Mouse (Mus musculus): ENCODE measurements around the gene Smok2a. TPM values are rescaled to one million over a fixed set of nuclear protein-coding genes. Genes with fewer than 3 reads are reported as not detected.
"Not testable (repeated sequence)": the region's sequence is repeated elsewhere in the genome, so short reads cannot be mapped to it uniquely, and the experiment has no call there.

Smok2a gene
- total RNA-seq, 2 experiments from 2014 or later: not detected

DNA sequence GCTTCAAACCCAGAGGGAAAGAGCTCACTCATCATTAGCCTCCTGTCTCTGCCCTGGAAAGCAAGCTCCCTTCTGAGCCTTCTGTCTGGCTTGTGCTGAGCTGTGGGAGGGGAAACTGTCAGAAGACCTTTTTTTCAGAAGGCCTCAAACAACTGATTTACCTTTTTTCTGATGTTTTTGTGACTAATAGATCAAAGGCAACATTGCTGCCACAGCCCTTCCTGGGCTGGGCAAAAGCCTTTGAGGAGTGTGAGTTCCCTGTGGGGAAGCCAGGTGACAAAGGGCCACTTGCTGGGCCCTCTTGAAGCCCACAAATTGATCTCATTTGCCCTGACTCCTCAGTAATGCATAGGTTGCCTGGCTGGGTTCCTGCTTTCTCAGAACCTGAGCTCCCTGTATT, 12.5 kb upstream of the Smok2a start:
- ATAC-seq (replicated peaks; ENCODE audit: low FRiP score, low TSS enrichment, poor library complexity, severe bottlenecking): not testable (repeated sequence)

DNA sequence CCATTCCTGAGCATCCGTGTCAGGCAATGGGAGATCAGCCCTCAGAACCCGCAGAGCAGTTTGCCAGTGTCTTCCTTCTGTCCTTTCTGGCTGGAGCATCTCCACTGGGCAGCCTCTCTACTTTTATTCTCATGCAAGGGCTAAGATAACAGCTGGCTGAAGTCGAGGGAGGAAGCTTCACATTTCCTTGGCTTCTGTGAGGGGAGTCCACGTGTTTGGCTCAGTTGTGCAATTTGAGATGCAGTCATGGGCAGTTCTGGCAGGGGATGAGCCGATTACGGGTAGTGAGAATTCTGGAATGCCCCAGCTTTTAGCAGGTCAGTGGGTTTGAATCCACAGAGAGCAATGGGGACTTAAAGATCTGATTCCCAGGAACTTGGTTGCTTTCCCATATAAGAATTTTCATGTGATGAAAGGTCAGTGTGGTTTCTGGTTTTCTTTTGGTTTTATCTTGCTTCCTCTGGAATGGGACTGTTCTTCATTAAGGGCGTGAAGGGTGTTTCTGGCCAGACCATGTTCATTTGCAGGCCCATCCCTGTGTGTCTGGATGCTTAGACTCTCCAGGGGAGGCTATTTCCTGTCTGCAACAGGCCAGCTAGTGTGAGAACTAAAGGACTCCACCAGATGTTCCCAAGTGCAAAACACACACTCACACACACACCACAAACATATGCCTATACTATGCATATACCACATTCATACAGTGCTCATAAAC, 8.7 kb upstream of the Smok2a start:
- no peak for ATAC-seq (replicated peaks; ENCODE audit: low FRiP score, low TSS enrichment, poor library complexity, severe bottlenecking)

DNA sequence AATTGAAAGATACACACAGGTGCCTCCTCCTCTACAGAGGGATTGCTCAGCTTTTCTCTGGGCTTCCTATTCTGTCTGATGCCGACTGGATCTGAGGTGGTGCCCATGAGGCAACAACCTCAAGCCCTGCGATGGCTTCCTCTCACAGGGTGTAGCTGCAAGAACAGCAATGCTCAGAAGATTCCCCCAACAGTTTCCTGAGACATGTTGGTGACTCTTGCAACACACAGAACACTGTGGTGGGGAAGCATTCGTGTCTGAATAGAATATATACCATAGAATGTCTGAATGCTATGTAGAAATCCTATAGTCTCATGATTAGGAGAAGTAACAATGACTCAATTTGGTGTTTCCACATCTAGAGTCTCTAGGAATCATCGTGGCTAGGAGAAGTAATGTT, 6.8 kb upstream of the Smok2a start:
- no peak for ATAC-seq (replicated peaks; ENCODE audit: low FRiP score, low TSS enrichment, poor library complexity, severe bottlenecking)

DNA sequence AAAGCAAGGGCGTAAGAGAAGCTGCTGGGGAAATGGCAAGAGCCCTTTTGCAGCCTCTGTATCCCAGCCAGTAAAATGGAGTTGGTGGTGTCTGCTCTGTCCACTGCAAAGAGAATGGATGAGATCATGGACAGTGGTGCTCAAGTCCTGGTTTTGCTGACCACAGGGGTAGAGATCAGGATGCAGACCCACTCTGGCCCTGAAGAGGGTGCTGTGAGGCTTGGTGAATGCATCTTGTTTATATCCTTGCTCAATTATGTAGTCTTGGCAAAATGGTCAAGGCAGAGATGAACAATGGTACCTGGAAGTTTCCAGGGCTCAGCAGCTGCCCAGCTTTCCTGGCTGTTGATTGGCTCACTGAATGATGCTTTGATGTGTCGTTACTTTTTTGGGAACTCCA, 5.4 kb upstream of the Smok2a start:
- no peak for ATAC-seq (replicated peaks; ENCODE audit: low FRiP score, low TSS enrichment, poor library complexity, severe bottlenecking)

DNA sequence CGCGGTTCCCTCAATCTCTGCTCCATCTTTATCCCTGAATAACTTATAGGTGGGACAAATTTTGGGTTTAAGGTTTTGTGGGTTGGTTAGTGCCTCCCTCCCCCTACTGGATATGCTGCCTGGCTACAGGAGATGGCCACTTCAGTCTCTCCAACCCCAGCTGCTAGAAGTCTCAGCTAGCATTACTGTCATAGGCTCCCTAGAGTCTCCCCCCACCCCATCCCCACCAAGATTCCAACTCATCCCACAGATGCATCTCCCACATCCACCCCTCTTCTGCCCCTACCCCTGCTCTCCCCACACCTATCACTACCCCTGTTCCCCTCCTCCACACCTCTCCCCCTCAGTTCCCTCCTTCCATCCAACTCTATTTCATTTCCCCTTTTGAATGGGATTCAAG, 933 bp downstream of the Smok2a start:
- ATAC-seq (replicated peaks; ENCODE audit: low FRiP score, low TSS enrichment, poor library complexity, severe bottlenecking): not testable (repeated sequence)

DNA sequence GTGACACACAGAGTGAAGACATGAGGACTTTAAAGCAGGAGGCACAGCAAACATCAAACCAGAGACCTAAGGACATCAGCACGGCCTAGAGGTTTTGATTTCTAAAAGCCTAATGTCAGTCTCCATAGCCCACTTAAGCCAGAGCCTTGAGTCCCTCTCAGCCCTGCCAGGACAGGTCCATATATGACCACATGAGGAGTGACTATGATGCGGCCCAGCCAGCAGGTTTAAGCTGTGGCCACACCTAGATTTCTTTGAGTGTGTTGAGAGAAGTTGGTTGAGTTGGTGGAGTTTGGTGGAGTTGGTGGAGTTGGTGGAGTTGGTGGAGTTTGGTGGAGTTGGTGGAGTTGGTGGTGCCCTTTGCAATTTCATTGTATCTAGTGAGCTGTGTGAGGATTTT, 9.0 kb downstream of the Smok2a start, which contains the start of gene Smok2b:
Gene Smok2b (plus strand): TSS at position 301 of the 400 bp plus-strand sequence.
- ATAC-seq (replicated peaks; ENCODE audit: low FRiP score, low TSS enrichment, poor library complexity, severe bottlenecking): not testable (repeated sequence)

DNA sequence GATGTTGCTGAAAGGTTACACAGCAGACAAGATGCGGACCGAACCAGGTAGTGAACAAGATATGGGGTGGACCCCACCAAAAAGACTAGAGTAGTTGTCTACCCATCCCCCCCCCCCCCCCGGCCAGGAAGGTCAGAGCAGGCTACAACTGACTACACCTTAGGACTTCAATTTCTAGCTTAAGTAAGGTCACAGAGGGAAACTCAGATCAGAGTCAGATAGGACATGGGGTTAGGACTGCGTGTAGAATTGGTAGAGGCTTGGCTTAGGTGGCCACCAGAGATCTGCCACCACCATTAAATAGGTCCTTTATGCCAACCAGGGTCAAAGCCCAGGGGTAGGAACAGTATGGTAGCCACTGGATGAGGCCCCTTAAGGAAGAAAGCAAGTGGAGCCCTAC, 18.5 kb downstream of the Smok2a start:
- not testable (repeated sequence) for ATAC-seq (replicated peaks; ENCODE audit: low FRiP score, low TSS enrichment, poor library complexity, severe bottlenecking)

DNA sequence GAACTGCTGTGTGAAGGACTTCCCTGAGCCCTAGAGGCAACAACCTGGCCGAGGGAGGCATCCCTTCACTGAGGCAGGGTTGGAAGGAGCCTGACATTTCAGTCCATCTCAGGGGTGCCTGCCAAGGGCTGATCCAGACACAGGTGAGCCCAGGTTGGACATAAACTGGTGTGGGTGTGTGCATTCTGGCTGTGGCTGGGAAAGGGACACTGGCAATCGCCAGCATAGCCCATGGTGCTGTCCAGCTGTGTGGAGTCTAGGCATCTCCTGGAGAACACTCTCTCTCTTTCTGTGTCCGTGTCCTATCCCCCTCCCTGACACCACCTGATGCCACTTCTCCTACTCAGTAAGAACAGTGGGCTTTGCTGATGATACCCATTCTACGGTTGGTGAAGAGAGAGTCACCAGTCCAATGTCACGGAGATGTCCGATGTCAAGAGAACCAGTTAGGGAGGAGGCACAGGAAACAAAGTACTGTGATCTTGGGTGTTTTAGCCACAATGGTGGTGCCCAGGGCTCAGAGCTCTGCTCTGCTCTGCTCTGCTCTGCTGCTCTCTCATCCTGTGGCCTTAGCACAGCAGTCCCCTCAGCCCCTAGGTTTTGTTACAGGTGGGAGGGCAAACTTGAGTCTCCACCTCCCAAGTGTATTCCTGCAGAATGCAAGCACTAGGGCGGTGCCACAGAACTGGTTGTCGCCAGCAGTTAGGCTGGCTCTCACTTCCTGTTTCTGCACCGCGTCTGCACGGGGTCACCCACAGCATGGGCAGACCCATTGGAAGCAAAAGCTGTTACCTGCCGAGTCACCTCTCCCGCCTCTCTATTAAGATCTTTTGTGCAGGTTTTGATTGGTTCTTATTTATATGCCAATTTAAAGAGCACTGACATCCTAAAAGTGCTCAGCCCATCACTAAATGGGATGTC, 20.1 kb downstream of the Smok2a start:
- 0 out of 2 replicates have a peak, but pooled peaks have one; percentile 34 for ATAC-seq (replicated peaks; ENCODE audit: low FRiP score, low TSS enrichment, poor library complexity, severe bottlenecking)

DNA sequence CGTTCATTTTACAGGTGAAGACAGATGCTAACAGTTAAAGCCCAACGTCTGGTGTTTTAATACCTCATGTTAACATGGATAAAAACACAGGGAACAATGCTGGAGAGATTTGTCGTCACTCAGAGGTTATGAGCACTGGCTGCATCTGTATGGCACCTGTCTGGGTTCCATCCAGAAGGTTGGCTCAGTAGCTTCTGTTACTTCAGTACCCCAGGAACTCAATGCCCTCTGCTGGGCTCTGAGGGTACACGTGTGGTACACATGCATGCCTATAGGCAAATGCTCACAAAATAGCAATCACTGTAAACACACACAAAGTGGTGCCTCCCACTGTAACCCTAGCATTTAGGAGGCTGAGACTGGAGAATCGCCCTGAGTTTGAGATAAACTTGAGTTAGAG, 33.8 kb downstream of the Smok2a start:
- peak; percentile 59; the same call in 1 of the 2 replicates for ATAC-seq (replicated peaks; ENCODE audit: low FRiP score, low TSS enrichment, poor library complexity, severe bottlenecking)

Other genes starting within 250 kb of the Smok2a start
- 75.6 and 80.8 TPM in 2 replicates for gene Wtap, start 227.0 kb upstream of the Smok2a start, total RNA-seq (2014; fragmentation: Nextera tagmentation)
- gene Wtap, start 227.0 kb upstream of the Smok2a start, total RNA-seq (2017): 367 and 387 TPM in 2 replicates
- 86.0 and 94.0 TPM in 2 replicates for gene Sod2, start 214.3 kb upstream of the Smok2a start, total RNA-seq (2014; fragmentation: Nextera tagmentation)
- 95.3 and 124 TPM in 2 replicates for gene Sod2, start 214.3 kb upstream of the Smok2a start, total RNA-seq (2017)
- not detected in 2 replicates for gene Gpr31b, start 168.9 kb upstream of the Smok2a start, total RNA-seq (2014; fragmentation: Nextera tagmentation)
- not detected in 2 replicates for gene Gpr31b, start 168.9 kb upstream of the Smok2a start, total RNA-seq (2017)
- gene Tcp10b, start 160.1 kb upstream of the Smok2a start, total RNA-seq (2014; fragmentation: Nextera tagmentation): not detected in 2 replicates
- 0.23 TPM in 1 of 2 replicates, not detected in the other for gene Tcp10b, start 160.1 kb upstream of the Smok2a start, total RNA-seq (2017)
- not detected in 2 replicates for gene Unc93a, start 89.4 kb upstream of the Smok2a start, total RNA-seq (2014; fragmentation: Nextera tagmentation)
- 0.33 TPM in 1 of 2 replicates, not detected in the other for gene Unc93a, start 89.4 kb upstream of the Smok2a start, total RNA-seq (2017)
- not detected in 2 replicates for gene Smok2b, start 9.1 kb downstream of the Smok2a start, total RNA-seq (2014; fragmentation: Nextera tagmentation)
- gene Smok2b, start 9.1 kb downstream of the Smok2a start, total RNA-seq (2017): not detected in 2 replicates
- gene Tcp10c, start 133.4 kb downstream of the Smok2a start, total RNA-seq (2014; fragmentation: Nextera tagmentation): not detected in 2 replicates
- gene Tcp10c, start 133.4 kb downstream of the Smok2a start, total RNA-seq (2017): not detected in 2 replicates

All from megakaryocyte-erythroid progenitor cell, adult 5-6 weeks (primary cell).